Mouse (Mus musculus) olfactory bulb, adult 2 months (tissue): ENCODE measurements around the gene Nelfcd.

ENCODE experiments used
- CTCF ChIP-seq: fragments of 200-500 bp; IDR thresholded peaks from 2 replicates; pipeline ENCODE4 v1.5.1; 2012; ENCODE audit warnings: low read depth, mild to moderate bottlenecking, low read length, moderate library complexity; ENCODE audit not compliant: insufficient read depth
- POLR2A ChIP-seq: fragments of 200-500 bp; IDR thresholded peaks from 2 replicates; pipeline ENCODE4 v1.6.1; 2012; ENCODE audit warnings: mild to moderate bottlenecking, low read depth, low read length, moderate library complexity; ENCODE audit not compliant: insufficient read depth

DNA sequence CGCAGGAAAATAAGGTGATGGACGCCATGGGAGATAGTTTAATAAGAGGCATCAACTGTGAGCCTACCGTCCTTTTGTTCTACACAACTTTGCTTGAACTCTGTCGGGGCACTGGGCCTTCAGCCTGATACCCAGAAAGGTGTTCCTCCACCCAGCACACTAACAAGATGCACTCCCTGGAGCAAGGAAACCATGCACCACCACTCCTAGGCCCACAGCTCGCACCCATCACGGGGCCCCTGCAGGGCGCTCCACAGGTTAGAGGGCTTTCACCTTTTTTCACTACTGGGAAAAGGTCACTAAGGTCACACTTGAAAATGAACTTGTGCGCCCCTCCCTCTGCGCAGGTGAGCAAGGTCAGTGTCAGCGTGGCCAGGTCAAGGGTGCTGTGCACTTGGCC, 47.8 kb downstream of the Nelfcd start:
- TF ChIP-seq CTCF, result no peak
- TF ChIP-seq POLR2A, result no peak
